Mouse (Mus musculus) thymus, postnatal 4 days (tissue): ENCODE data around the gene Gm20388.

Experiments
- DNase-seq: peaks from one replicate; pipeline ENCODE4 v3.0.0; 2021

The Gm20388 gene

GRCm38 (mm10) chr8:122050620-122051019 lies 2140.0 kb downstream of the Gm20388 start:
- no peak for DNase-seq

- no peak for DNase-seq
These were observed 2144.7 kb downstream of the Gm20388 start for GRCm38 (mm10) chr8:122055321-122055720.

GRCm38 (mm10) chr8:122056113-122056512 lies 2145.5 kb downstream of the Gm20388 start:
- DNase-seq = no peak

GRCm38 (mm10) chr8:122056882-122057281 lies 2146.2 kb downstream of the Gm20388 start:
- no peak for DNase-seq

- DNase-seq = no peak
These were observed 2147.9 kb downstream of the Gm20388 start for GRCm38 (mm10) chr8:122058510-122058909.

GRCm38 (mm10) chr8:122058951-122059350 lies 2148.3 kb downstream of the Gm20388 start:
- DNase-seq = no peak

GRCm38 (mm10) chr8:122062508-122063223 lies 2152.0 kb downstream of the Gm20388 start:
- DNase-seq = no peak

GRCm38 (mm10) chr8:122064353-122064752 lies 2153.7 kb downstream of the Gm20388 start:
- DNase-seq = no peak

GRCm38 (mm10) chr8:122067783-122068505 lies 2157.3 kb downstream of the Gm20388 start:
- no peak for DNase-seq

GRCm38 (mm10) chr8:122068609-122069008 lies 2158.0 kb downstream of the Gm20388 start:
- DNase-seq = no peak

- no peak for DNase-seq
These were observed 2158.6 kb downstream of the Gm20388 start for GRCm38 (mm10) chr8:122069281-122069680.

GRCm38 (mm10) chr8:122071193-122071592 lies 2160.6 kb downstream of the Gm20388 start:
- DNase-seq = no peak

GRCm38 (mm10) chr8:122073964-122074363 lies 2163.3 kb downstream of the Gm20388 start:
- no peak for DNase-seq

- no peak for DNase-seq
These were observed 2163.8 kb downstream of the Gm20388 start for GRCm38 (mm10) chr8:122074442-122074841.

- no peak for DNase-seq
These were observed 2164.3 kb downstream of the Gm20388 start for GRCm38 (mm10) chr8:122074977-122075376.

- DNase-seq = no peak
These were observed 2165.7 kb downstream of the Gm20388 start for GRCm38 (mm10) chr8:122076183-122076842.

GRCm38 (mm10) chr8:122078321-122078720 lies 2167.7 kb downstream of the Gm20388 start:
- no peak for DNase-seq

GRCm38 (mm10) chr8:122079093-122079492 lies 2168.5 kb downstream of the Gm20388 start:
- DNase-seq = no peak

- DNase-seq = no peak
These were observed 2169.7 kb downstream of the Gm20388 start for GRCm38 (mm10) chr8:122080347-122080746.

- no peak for DNase-seq
These were observed 2172.8 kb downstream of the Gm20388 start for GRCm38 (mm10) chr8:122083401-122083800.

GRCm38 (mm10) chr8:122084145-122084544 lies 2173.5 kb downstream of the Gm20388 start:
- no peak for DNase-seq

GRCm38 (mm10) chr8:122084726-122085410 lies 2174.2 kb downstream of the Gm20388 start:
- no peak for DNase-seq

GRCm38 (mm10) chr8:122086064-122086463 lies 2175.4 kb downstream of the Gm20388 start:
- DNase-seq = no peak
